ENCODE assay signal across 1 mouse cellular context in genomic region chr8:84965731-84966291, GRCm38 (mm10).
TF ChIP-seq lines count a peak whose summit lies in the region.

No protein-coding gene starts in this region.

TF ChIP-seq in CH12.LX, 34 proteins besides CTCF, POLR2A, EP300 and RAD21:
- TF ChIP-seq CHD1 (IDR thresholded peaks at IDR 0.05; ENCODE audit: low read depth, low read length) (no peak), USF1 (IDR thresholded peaks at IDR 0.05; ENCODE audit: low read depth, low read length) (no peak), BHLHE40 (IDR thresholded peaks at IDR 0.05; ENCODE audit: low read depth, low read length) (peak; percentile 42), MYC (IDR thresholded peaks at IDR 0.05; ENCODE audit: low read depth, low read length) (0 out of 2 replicates have a peak, but pooled peaks have one; percentile 82), MAFK (IDR thresholded peaks at IDR 0.05; ENCODE audit: insufficient replicate concordance, low read length) (no peak), NELFE (IDR thresholded peaks at IDR 0.05; ENCODE audit: low read depth, low read length) (peak; percentile 64), TCF12 (IDR thresholded peaks at IDR 0.05; ENCODE audit: low read depth, low read length) (peak; percentile 54; the same call in 1 of the 2 replicates), ZMIZ1 (IDR thresholded peaks at IDR 0.05; ENCODE audit: low read depth, low read length) (peak; percentile 34; the same call in 1 of the 2 replicates), ZC3H11A (IDR thresholded peaks at IDR 0.05; ENCODE audit: low read depth, low read length) (no peak), ETS1 (conservative IDR thresholded peaks at IDR 0.05; ENCODE audit: low read depth, low read length) (peak; percentile 16; the same call in 1 of the 2 replicates), NRF1 (IDR thresholded peaks at IDR 0.05; ENCODE audit: low read depth, low read length) (peak; percentile 90), HCFC1 (IDR thresholded peaks at IDR 0.05; ENCODE audit: low read depth, low read length) (peak; percentile 92), IRF4 (IDR thresholded peaks at IDR 0.05; ENCODE audit: low read depth, low read length) (peak; percentile 40; the same call in 1 of the 2 replicates), TBP (conservative IDR thresholded peaks at IDR 0.05; ENCODE audit: low read depth, low read length) (peak; percentile 69), ELF1 (IDR thresholded peaks at IDR 0.05; ENCODE audit: low read depth, low read length) (peak; percentile 61), E2F4 (IDR thresholded peaks at IDR 0.05; ENCODE audit: insufficient replicate concordance, low read depth, low read length) (peak; percentile 65; the same call in 1 of the 2 replicates), USF2 (conservative IDR thresholded peaks at IDR 0.05; ENCODE audit: low read depth, low read length) (no peak), SMC3 (IDR thresholded peaks at IDR 0.05; ENCODE audit: low read depth, low read length) (no peak), MXI1 (IDR thresholded peaks at IDR 0.05; ENCODE audit: low read depth, low read length) (peak; percentile 91), KAT2A (IDR thresholded peaks at IDR 0.05; ENCODE audit: insufficient replicate concordance, low read length) (peak; percentile 84; the same call in 1 of the 2 replicates), MAZ (IDR thresholded peaks at IDR 0.05; ENCODE audit: low read depth, low read length) (no peak), SIN3A (IDR thresholded peaks at IDR 0.05; ENCODE audit: low read length) (peak; percentile 84), MAX (IDR thresholded peaks at IDR 0.05; ENCODE audit: low read length) (peak; percentile 85)
